Mouse (Mus musculus): ENCODE results near the gene Olfr744. TPM values are rescaled to one million over a fixed set of nuclear protein-coding genes. Genes with fewer than 3 reads are reported as not detected.
"Not testable (repeated sequence)": the region's sequence is repeated elsewhere in the genome, so short reads cannot be mapped to it uniquely, and the experiment has no call there.

The Olfr744 gene
- not detected in 2 replicates for polyA plus RNA-seq (2016; fragmentation: Nextera tagmentation; extraction: Ambion mirVana)

DNA sequence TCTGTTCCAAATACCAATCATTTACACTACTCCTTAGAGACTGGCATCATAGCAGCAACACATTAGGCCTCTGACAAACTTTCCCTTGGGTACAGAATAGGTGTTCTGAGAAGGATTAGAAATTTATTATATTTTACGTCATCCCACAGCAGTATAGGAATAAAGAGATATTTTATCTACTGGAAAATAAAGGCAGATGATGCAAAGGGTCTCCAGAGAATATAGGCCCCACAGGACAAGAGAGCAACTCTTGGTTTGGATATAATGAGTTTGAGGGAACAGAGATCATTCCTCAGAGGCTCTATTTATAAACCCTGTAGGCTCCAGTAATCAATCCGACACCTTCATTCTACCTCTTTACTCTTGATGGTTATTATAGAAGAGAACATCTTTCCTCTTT is at the start of gene Olfr744:
Olfr744 (plus strand) TSS at position 301 of the 400 bp plus-strand sequence.
- H3K4me3 ChIP-seq: no peak within 1 kb of the TSS
- H3K36me3 ChIP-seq (replicated peaks): no peaks in the 10 kb centered on the region
- DNase-seq (ENCODE audit: low spot score): no peak
- H3K27me3 ChIP-seq (replicated peaks; ENCODE audit: low read depth, poor library complexity, severe bottlenecking): no peaks in the 10 kb centered on the region
- 96% methylated on average over 2 of the region's 2 CpGs for whole genome bisulfite sequencing
- no peak within 1 kb of the TSS for H3K27ac ChIP-seq (replicated peaks)
- peaks cover 6% of the 10 kb centered on the region; the same call in 1 of the 2 replicates for H3K9me3 ChIP-seq
- H3K4me1 ChIP-seq: no peaks in the 10 kb centered on the region

DNA sequence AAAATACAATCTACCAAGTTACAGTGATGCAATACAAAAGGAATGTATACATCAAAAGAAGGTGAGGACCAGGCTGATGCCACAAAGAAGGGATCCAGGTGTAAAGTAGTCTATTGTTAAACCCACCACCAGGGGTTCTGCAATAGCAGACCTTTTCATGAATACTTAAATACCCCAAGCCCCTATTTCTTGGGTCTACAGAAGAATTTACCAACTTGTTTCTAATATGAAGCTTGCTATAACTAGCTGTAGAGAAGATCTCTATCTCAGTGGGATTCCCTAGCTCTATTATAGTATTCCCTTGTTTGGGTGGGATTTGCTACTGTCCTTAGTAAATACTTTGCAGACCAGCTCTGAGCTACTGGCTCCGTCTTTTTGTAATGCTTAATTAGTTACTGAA is 41.6 kb upstream of the Olfr744 start:
- not testable (repeated sequence) for H3K36me3 ChIP-seq (replicated peaks); H3K27me3 ChIP-seq (replicated peaks; ENCODE audit: low read depth, poor library complexity, severe bottlenecking); H3K4me1 ChIP-seq; DNase-seq (ENCODE audit: low spot score); H3K27ac ChIP-seq (replicated peaks); H3K9me3 ChIP-seq; H3K4me3 ChIP-seq
- WGBS: 75% methylated on average over 1 of the region's 1 CpGs

DNA sequence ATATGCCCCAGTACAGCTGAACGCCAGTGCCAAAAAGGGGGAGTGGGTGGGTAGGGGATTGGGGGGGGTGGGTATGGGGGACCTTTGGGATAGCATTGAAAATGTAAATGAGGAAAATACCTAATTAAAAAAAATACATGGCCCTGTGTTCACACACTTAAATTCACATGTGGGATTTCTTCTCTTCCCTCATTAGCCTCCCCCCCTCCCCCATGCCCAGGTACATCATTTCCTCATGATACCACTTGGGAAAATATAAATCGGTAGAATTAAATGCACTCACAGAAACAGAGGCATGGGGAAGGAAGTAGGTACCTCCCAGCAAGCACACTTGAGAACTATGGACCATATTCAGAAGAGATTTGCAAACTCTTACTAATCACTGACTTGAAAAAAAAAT is 24.4 kb downstream of the Olfr744 start, which contains the start of gene Olfr745:
Olfr745 (plus strand) TSS at position 301 of the 400 bp plus-strand sequence.
- H3K27ac ChIP-seq (replicated peaks): no peak within 1 kb of the TSS
- no peak within 1 kb of the TSS for H3K4me3 ChIP-seq
- H3K9me3 ChIP-seq: no peaks in the 10 kb centered on the region
- WGBS: 94% methylated on average over 2 of the region's 2 CpGs
- no peaks in the 10 kb centered on the region for H3K36me3 ChIP-seq (replicated peaks)
- DNase-seq (ENCODE audit: low spot score): no peak
- H3K4me1 ChIP-seq: no peaks in the 10 kb centered on the region
- H3K27me3 ChIP-seq (replicated peaks; ENCODE audit: low read depth, poor library complexity, severe bottlenecking): no peaks in the 10 kb centered on the region

DNA sequence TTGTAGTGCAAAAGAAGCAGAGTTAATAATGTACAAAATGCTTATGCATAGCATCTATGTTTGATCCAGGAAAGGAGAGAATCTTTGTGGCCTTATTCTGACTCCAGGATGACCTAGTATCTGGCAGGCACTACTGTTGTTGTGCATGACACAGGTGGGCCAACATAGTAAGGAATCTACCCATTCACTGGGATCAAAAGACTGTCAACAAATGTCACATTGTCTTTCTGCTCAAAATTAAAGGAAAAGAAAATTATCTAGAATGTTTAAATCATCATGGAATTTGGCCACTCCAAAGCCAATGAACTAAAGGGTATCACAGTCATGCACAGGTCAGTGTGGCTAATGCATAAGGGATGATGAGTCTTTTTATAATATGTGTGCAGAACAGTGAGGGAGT is 32.1 kb downstream of the Olfr744 start, which contains the start of gene Olfr746:
Olfr746 (plus strand) TSS at position 301 of the 400 bp plus-strand sequence.
- Histone ChIP-seq H3K27me3 (replicated peaks; ENCODE audit: low read depth, poor library complexity, severe bottlenecking) (no peaks in the 10 kb centered on the region), H3K27ac (replicated peaks) (no peak within 1 kb of the TSS)
- no peak for DNase-seq (ENCODE audit: low spot score)

More for the DNA sequence above, 32.1 kb downstream of the Olfr744 start, which contains the start of gene Olfr746:
- Histone ChIP-seq H3K9me3 (no peaks in the 10 kb centered on the region), H3K36me3 (replicated peaks) (no peaks in the 10 kb centered on the region), H3K4me1 (no peaks in the 10 kb centered on the region), H3K4me3 (no peak within 1 kb of the TSS)

Other genes starting within 250 kb of the Olfr744 start
- gene Olfr736, start 233.7 kb upstream of the Olfr744 start, polyA plus RNA-seq (2016; fragmentation: Nextera tagmentation; extraction: Ambion mirVana): not detected in 2 replicates
- not detected in 2 replicates for gene Olfr738, start 207.3 kb upstream of the Olfr744 start, polyA plus RNA-seq (2016; fragmentation: Nextera tagmentation; extraction: Ambion mirVana)
- not detected in 2 replicates for gene Olfr739, start 196.3 kb upstream of the Olfr744 start, polyA plus RNA-seq (2016; fragmentation: Nextera tagmentation; extraction: Ambion mirVana)
- gene Olfr740, start 169.3 kb upstream of the Olfr744 start, polyA plus RNA-seq (2016; fragmentation: Nextera tagmentation; extraction: Ambion mirVana): not detected in 2 replicates
- gene Olfr741, start 142.1 kb upstream of the Olfr744 start, polyA plus RNA-seq (2016; fragmentation: Nextera tagmentation; extraction: Ambion mirVana): not detected in 2 replicates
- not detected in 2 replicates for gene Olfr742, start 111.3 kb upstream of the Olfr744 start, polyA plus RNA-seq (2016; fragmentation: Nextera tagmentation; extraction: Ambion mirVana)
- gene Olfr743, start 93.0 kb upstream of the Olfr744 start, polyA plus RNA-seq (2016; fragmentation: Nextera tagmentation; extraction: Ambion mirVana): not detected in 2 replicates
- not detected in 2 replicates for gene Olfr745, start 24.5 kb downstream of the Olfr744 start, polyA plus RNA-seq (2016; fragmentation: Nextera tagmentation; extraction: Ambion mirVana)
- not detected in 2 replicates for gene Olfr746, start 32.2 kb downstream of the Olfr744 start, polyA plus RNA-seq (2016; fragmentation: Nextera tagmentation; extraction: Ambion mirVana)
- gene Olfr747, start 78.3 kb downstream of the Olfr744 start, polyA plus RNA-seq (2016; fragmentation: Nextera tagmentation; extraction: Ambion mirVana): not detected in 2 replicates
- gene Olfr748, start 92.5 kb downstream of the Olfr744 start, polyA plus RNA-seq (2016; fragmentation: Nextera tagmentation; extraction: Ambion mirVana): not detected in 2 replicates
- gene Olfr749, start 130.2 kb downstream of the Olfr744 start, polyA plus RNA-seq (2016; fragmentation: Nextera tagmentation; extraction: Ambion mirVana): not detected in 2 replicates
- gene Ttc5, start 170.6 kb downstream of the Olfr744 start, polyA plus RNA-seq (2016; fragmentation: Nextera tagmentation; extraction: Ambion mirVana): 104 and 107 TPM in 2 replicates
- not detected in 2 replicates for gene Ccnb1ip1, start 192.9 kb downstream of the Olfr744 start, polyA plus RNA-seq (2016; fragmentation: Nextera tagmentation; extraction: Ambion mirVana)
- gene Parp2, start 193.0 kb downstream of the Olfr744 start, polyA plus RNA-seq (2016; fragmentation: Nextera tagmentation; extraction: Ambion mirVana): 68.0 and 68.7 TPM in 2 replicates

All from embryonic facial prominence, embryonic 10.5 days (tissue).